25 mouse cellular contexts compared by ENCODE assay signal in the genomic region with DNA sequence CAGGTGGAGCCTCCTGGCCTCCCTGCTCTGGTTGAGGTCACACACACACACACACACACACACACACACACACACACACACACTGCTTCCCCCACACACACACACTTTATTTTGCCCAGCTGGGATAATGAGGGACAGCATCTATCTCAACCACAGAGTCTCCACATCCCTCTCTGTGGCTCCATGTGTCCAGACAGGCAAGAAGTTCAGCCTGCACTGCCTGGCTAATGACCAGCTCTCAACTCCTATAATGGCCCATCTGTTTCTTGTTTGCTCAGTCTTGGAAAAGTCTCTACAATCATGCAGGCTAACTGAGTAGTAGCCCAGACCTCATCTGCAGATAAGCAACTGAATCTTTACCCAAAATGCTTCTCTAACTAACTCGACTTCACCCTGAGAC.
DNase-seq lines count a peak whose midpoint lies in the region; ATAC-seq and TF ChIP-seq lines count a peak whose summit lies in the region.
"Had no signal": no experiment of that assay in that cellular context is flagged by ENCODE, and none has a peak within 500 bp of the region (broad histone marks: within the 10 kb centered on the region; RNA-seq: fewer than 3 reads in every experiment).

No protein-coding gene starts in this region.

- H3K4me1 ChIP-seq in embryonic facial prominence, embryonic 11.5 days (ENCODE audit: control insufficient read depth, insufficient read depth, low read length) = no peaks in the 10 kb centered on the region
- no peaks in the 10 kb centered on the region for H3K4me1 ChIP-seq in limb, embryonic 15.5 days
- H3K4me1 ChIP-seq: forebrain, embryonic 13.5 days; hindbrain, embryonic 12.5 days had no signal

- H3K9me3 ChIP-seq in embryonic facial prominence, embryonic 11.5 days (replicated peaks; ENCODE audit: control insufficient read depth, low read length) = no peaks in the 10 kb centered on the region
- no peaks in the 10 kb centered on the region for H3K9me3 ChIP-seq in limb, embryonic 15.5 days
- H3K9me3 ChIP-seq: forebrain, embryonic 13.5 days; hindbrain, embryonic 12.5 days had no signal

- H3K9ac ChIP-seq in embryonic facial prominence, embryonic 11.5 days (replicated peaks; ENCODE audit: low read length) = no peak overlapping the region
- no peak overlapping the region for H3K9ac ChIP-seq in limb, embryonic 15.5 days
- H3K9ac ChIP-seq: forebrain, embryonic 13.5 days; hindbrain, embryonic 12.5 days; liver, postnatal 0 days had no signal

- peak overlapping the region; percentile 84 for H3K27ac ChIP-seq in layer of hippocampus, adult 2 months
- H3K27ac ChIP-seq in embryonic facial prominence, embryonic 11.5 days (replicated peaks; ENCODE audit: low read depth, low read length) = no peak overlapping the region
- no peak overlapping the region for H3K27ac ChIP-seq in limb, embryonic 15.5 days
- H3K27ac ChIP-seq: forebrain, embryonic 13.5 days; hindbrain, embryonic 12.5 days; stomach, postnatal 0 days had no signal

- no peak overlapping the region for H3K4me3 ChIP-seq in layer of hippocampus, adult 2 months
- H3K4me3 ChIP-seq in embryonic facial prominence, embryonic 11.5 days (ENCODE audit: low read depth, low read length) = no peak overlapping the region
- H3K4me3 ChIP-seq in limb, embryonic 15.5 days = no peak overlapping the region
- H3K4me3 ChIP-seq: erythroblast, embryonic 14.5 days; forebrain, embryonic 13.5 days; hindbrain, embryonic 12.5 days had no signal

- no peak overlapping the region for H3K4me2 ChIP-seq in embryonic facial prominence, embryonic 11.5 days (ENCODE audit: low read depth, low read length)
- H3K4me2 ChIP-seq in limb, embryonic 15.5 days = no peak overlapping the region
- H3K4me2 ChIP-seq: forebrain, embryonic 13.5 days; hindbrain, embryonic 12.5 days; liver, embryonic 11.5 days; midbrain, embryonic 11.5 days had no signal

- 84% methylated on average over 1 of the region's 1 CpGs for WGBS in embryonic facial prominence, embryonic 11.5 days
- 45% methylated on average over 1 of the region's 1 CpGs for WGBS in limb, embryonic 15.5 days

- ATAC-seq in embryonic facial prominence, embryonic 11.5 days (replicated peaks; ENCODE audit: insufficient number of reproducible peaks, low FRiP score, low TSS enrichment, low read depth) = 0 out of 2 replicates have a peak, but pooled peaks have one; percentile 52
- 0 out of 2 replicates have a peak, but pooled peaks have one; percentile 44 for ATAC-seq in limb, embryonic 15.5 days (ENCODE audit: insufficient number of reproducible peaks, low FRiP score, low TSS enrichment, low read depth)
- ATAC-seq: activated CD4-positive, CD25-positive, alpha-beta regulatory T cell, adult 4 months; forebrain, embryonic 13.5 days; inflammation-experienced regulatory T-cells, adult 6 months; liver, postnatal 0 days; lung, postnatal 0 days had no signal

- no peak for DNase-seq in layer of hippocampus, adult 2 months (ENCODE audit: low spot score in 2 of 2)
- DNase-seq in layer of hippocampus, adult 9-11 months = no peak
- peak; percentile 51 for DNase-seq in embryonic facial prominence, embryonic 11.5 days (ENCODE audit: low spot score)
- DNase-seq in hindlimb bud, embryonic 11.5 days (ENCODE audit: extremely low spot score, low read depth, low spot score) = peak; percentile 46
- no peak for DNase-seq in frontal cortex, adult 2 months (ENCODE audit: extremely low spot score in 1 of 2, low spot score in 1 of 2)
- DNase-seq in heart, adult 9 months (ENCODE audit: low spot score in 2 of 2) = no peak
- DNase-seq in thymus, adult 18-20 months = no peak
- DNase-seq: adrenal gland, adult 8-10 months; cerebellum, adult 11-12 months; gastrocnemius, postnatal 25 days; heart, adult 18-20 months; kidney, adult 8-10 months; kidney, postnatal 10 days; liver, postnatal 0 days; thymus, postnatal 14 days had no signal

- no peak for TF ChIP-seq CTCF in layer of hippocampus, adult 2 months (conservative IDR thresholded peaks at IDR 0.05)

- no peaks in the 10 kb centered on the region for H3K36me3 ChIP-seq in embryonic facial prominence, embryonic 11.5 days (replicated peaks; ENCODE audit: control insufficient read depth, insufficient read depth, low read depth, low read length)
- H3K36me3 ChIP-seq in limb, embryonic 15.5 days = no peaks in the 10 kb centered on the region
- H3K36me3 ChIP-seq: hindbrain, embryonic 12.5 days had no signal

- H3K27me3 ChIP-seq in embryonic facial prominence, embryonic 11.5 days (ENCODE audit: control insufficient read depth, insufficient read depth, low read length) = no peaks in the 10 kb centered on the region
- H3K27me3 ChIP-seq in limb, embryonic 15.5 days = no peaks in the 10 kb centered on the region
- H3K27me3 ChIP-seq: forebrain, embryonic 13.5 days; hindbrain, embryonic 12.5 days had no signal

Comparison
In these comparisons a context has a peak if more than half of its experiments do, and no peak if none do; other contexts are left out.
1. DNase-seq: peak in embryonic facial prominence, embryonic 11.5 days (single experiment) and hindlimb bud, embryonic 11.5 days (single experiment); none in layer of hippocampus, adult 2 months (0 of 2), layer of hippocampus, adult 9-11 months (single experiment), frontal cortex, adult 2 months (0 of 2), heart, adult 9 months (0 of 2) and thymus, adult 18-20 months (0 of 2).